Mouse (Mus musculus) layer of hippocampus, adult 9-11 months (tissue): ENCODE measurements around the gene Apoh.

Source experiments
- DNase-seq: peaks from one replicate; pipeline ENCODE4 v3.0.0; 2022

Gene Apoh

DNA sequence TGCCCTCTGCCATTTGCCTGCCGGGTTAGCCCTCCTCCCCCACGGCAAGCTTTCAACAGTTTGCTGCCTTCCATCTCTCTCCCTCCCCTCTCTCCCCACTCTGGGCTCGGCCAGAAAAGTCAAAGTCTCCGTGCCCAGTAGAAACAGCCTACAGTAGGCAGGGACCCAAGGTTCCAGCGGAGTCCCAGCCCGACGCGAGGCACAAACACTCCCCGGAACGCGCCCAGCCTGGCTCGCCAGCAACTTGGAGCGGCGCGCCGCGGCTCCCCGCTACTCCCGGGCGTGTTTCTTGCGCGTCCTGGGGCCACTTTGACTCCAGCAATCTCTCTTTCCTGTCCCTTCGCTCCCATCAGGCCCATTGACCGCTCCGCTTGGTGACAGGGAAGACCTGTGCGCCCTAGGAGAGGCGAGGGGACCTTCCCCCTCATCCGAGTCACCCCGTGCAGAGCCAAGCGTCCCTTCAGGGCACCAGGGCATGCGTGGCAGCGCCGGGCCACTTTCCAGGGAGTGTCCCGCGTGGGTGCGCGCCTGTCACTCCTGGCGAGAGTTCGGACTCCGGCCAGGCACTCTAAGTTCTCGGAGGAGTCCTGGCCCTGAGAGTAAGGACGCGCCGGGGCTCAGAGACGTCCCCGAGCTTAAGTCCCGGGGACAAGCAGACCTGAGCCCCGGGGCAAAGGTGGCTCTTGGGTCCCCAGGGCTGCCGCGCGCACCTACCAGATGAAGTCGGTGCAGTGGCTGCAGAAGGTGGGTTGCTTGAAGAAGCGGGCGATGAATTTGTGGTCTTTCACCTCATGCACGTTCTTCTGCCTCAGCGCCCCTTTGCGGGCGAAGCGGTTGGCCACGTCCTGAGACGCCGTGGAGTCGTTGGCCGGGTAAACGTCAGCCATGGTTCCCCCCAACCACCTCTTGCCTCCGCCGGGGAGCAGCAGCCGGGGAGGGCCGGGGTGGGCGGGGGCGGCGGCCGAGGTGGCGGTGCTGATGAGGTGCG lies at the start of gene Apoh:
Apoh (plus strand) TSS at position 574 of the 988 bp plus-strand sequence.
- peak; percentile 31 for DNase-seq

- DNase-seq, result no peak
Measured at GRCm38 (mm10) chr11:108293843-108294242, 49.3 kb upstream of the Apoh start.

GRCm38 (mm10) chr11:108294305-108294813 lies 48.8 kb upstream of the Apoh start:
- DNase-seq, result no peak

GRCm38 (mm10) chr11:108295373-108295772 lies 47.8 kb upstream of the Apoh start:
- DNase-seq, result no peak

DNA sequence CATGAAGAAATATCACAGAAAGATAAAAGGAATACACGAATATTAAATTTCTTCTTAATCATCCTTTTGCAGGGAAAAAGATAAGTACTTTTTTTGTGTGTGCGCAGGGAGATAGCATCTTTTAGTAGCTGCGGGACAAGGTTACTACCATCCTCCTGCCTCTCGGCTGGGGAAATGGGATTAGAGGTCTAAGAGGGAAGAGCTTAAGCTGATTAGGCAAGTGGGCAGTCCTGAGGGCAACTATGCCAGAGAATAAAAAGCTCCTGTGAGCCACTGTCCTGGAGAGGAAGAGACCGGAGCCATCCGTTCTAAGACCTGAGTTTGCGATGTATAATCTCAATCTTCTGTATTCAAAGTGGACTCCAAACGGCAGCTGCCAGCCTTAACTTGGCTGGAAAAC lies 45.2 kb upstream of the Apoh start:
- DNase-seq, result no peak

GRCm38 (mm10) chr11:108299913-108300312 lies 43.2 kb upstream of the Apoh start:
- DNase-seq, result no peak

GRCm38 (mm10) chr11:108300443-108300842 lies 42.7 kb upstream of the Apoh start:
- no peak for DNase-seq

- no peak for DNase-seq
Measured at GRCm38 (mm10) chr11:108301036-108301435, 42.1 kb upstream of the Apoh start.

- no peak for DNase-seq
Measured at GRCm38 (mm10) chr11:108301796-108302490, 41.2 kb upstream of the Apoh start.

DNA sequence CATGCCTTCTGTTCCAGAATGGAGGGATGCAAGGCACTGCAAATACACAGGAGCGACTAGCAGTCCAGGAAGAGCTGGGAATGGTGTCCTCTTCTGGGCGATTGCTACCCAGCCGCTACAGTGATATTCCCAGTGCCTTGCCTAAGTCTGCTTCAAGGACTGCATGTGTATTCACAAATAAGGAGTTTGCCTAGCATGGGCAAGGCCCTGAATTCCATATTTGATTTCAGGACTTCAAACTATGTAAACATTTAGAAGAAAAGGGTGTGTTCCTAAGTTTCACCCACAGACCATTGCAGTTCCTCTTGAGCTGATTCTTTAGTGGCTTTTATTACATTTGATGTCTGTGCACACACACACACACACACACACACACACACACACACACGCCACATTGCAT lies 39.4 kb upstream of the Apoh start:
- DNase-seq, result no peak

DNA sequence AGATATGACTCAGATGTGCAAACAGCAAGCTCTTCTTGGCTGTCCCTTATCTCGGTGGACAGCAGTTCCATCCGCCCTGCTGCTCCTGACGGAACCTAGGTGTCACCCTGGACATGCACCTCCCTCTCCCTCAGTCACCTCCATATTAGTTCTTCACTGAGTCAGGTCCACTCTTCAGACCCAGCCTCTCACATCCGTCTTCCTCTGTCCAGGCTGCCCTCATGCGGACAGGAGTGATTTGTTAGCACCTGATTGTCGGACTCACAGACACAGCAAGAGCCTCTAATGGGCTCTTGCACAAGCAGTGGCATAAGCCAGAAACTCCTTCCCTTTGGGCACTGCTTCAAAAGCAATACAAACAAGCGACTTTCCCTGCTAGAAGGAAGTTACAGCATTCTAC lies 35.9 kb upstream of the Apoh start:
- no peak for DNase-seq

GRCm38 (mm10) chr11:108308253-108308652 lies 34.9 kb upstream of the Apoh start:
- no peak for DNase-seq

DNA sequence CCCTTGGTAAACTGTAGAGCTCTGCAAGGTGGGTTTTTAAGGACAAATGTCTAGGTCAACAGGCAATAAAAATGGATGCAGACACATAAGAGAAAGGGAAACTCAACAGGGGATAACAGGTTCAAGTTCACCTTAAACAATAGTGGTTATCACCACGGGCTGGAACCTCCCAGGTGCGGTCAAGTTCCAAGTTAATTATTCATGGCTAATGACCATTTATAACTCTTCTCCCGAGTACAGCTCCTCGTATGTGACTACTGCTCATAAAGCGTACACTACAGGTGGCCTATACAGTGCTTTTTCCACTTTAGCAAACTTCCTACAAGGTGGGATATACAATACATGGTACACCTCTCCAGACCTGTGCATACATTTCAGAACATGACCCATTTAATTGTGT lies 33.4 kb upstream of the Apoh start:
- DNase-seq, result no peak

- no peak for DNase-seq
Measured at GRCm38 (mm10) chr11:108311912-108312311, 31.2 kb upstream of the Apoh start.

DNA sequence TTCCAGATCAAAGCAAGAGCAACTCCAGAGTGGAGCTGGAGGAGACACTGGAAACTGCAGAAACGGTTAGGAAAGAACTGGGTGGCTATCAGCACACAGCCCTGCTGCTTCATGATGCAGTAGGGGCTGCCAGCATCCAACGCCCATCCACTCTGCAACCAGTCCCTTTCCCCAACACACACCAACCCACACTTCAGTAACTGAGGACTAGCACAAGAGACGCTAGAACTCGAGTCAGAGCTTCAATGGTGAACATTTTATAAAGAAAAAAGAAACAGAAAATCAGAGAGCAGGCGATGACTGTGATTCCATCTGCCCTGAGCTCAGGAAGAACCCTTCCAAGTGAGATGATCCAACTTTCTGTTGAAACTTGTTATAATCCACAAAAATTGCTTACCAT lies 30.6 kb upstream of the Apoh start:
- DNase-seq, result no peak

DNA sequence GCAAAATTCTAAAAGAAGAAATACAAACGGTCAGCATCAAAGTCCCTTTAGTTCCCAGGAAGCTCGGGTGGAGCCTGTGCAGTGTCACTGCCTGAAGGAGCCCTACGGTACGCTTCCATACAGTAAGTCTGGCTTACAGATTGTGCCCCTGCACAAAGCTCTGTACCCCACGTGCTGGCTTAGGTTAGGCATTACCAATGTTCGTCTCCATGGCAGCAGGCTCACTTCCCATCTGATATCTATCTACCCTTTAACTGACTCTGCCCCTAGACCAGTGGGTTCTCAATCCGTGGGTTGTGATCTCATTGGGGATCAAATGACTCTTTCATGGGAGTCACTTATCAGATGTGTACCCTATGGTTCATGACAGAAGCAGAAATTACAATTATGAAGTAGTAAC lies 27.4 kb upstream of the Apoh start:
- no peak for DNase-seq

GRCm38 (mm10) chr11:108317878-108318277 lies 25.3 kb upstream of the Apoh start:
- DNase-seq, result no peak

- no peak for DNase-seq
Measured at GRCm38 (mm10) chr11:108319162-108319561, 24.0 kb upstream of the Apoh start.

- DNase-seq, result no peak
Measured at GRCm38 (mm10) chr11:108320561-108320960, 22.6 kb upstream of the Apoh start.

DNA sequence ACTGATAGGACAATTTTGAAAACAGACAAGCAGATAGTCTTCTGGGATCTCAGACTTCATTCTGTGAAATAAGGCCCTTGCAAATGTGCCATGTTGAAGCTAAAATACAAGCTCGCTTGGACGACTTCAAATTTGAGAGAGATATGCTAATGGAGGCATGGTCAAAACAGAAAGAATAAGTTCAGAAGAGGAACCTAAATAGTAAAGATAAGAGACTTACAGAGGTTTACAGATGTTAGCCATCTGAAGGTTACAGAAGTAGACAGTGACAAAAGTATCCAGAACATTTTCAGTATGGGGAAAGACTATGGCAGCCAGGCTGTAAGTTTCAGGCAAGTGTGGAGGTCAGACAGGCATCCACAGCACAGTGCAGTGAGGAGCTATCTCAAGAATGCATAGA lies 21.0 kb upstream of the Apoh start:
- DNase-seq, result no peak

GRCm38 (mm10) chr11:108325943-108326342 lies 17.2 kb upstream of the Apoh start:
- DNase-seq, result no peak

GRCm38 (mm10) chr11:108330818-108331217 lies 12.3 kb upstream of the Apoh start:
- DNase-seq, result no peak

- DNase-seq, result no peak
Measured at GRCm38 (mm10) chr11:108333006-108333405, 10.1 kb upstream of the Apoh start.
